Mouse (Mus musculus) heart, embryonic 14.5 days (tissue): ENCODE data around the gene Spata45. TPM values are rescaled to one million over a fixed set of nuclear protein-coding genes. Genes with fewer than 3 reads are reported as not detected.
"Not testable (repeated sequence)": the region's sequence is repeated elsewhere in the genome, so short reads cannot be mapped to it uniquely, and the experiment has no call there.

ENCODE experiments used
- ATAC-seq: fragments of 200-750 bp; cut with Nextera tagmentation; 2 replicates; pipeline ENCODE4 v1.8.0; 2017; ENCODE audit warnings: low read depth, moderate TSS enrichment; ENCODE audit not compliant: insufficient number of reproducible peaks, insufficient read depth, low FRiP score
- H3K27ac ChIP-seq, 2 experiments: fragments of 200-500 bp in 1 of 2; fragments of 300-500 bp in 1 of 2; sonication (generic) in 1 of 2; replicated peaks in 1 of 2; 2 replicates each; pipeline ENCODE4 v1.5.1; 2012 to 2014; ENCODE audit warnings: low read depth in 2 of 2, low read length in 2 of 2, control low read depth in 1 of 2, mild to moderate bottlenecking in 1 of 2, mixed read lengths in 1 of 2; ENCODE audit not compliant: control insufficient read depth in 1 of 2, insufficient read depth in 1 of 2
- H3K27me3 ChIP-seq: fragments of 300-500 bp; sonication (generic); 2 replicates; pipeline ENCODE4 v1.6.1; 2014; ENCODE audit warnings: mild to moderate bottlenecking, low read length, control low read depth; ENCODE audit not compliant: control insufficient read depth, insufficient read depth
- H3K36me3 ChIP-seq: fragments of 300-500 bp; sonication (generic); 2 replicates; pipeline ENCODE4 v1.6.1; 2014; ENCODE audit warnings: mild to moderate bottlenecking, control low read depth, low read length, mixed read lengths; ENCODE audit not compliant: control insufficient read depth, insufficient read depth
- H3K4me1 ChIP-seq, 2 experiments: fragments of 200-500 bp in 1 of 2; fragments of 300-500 bp in 1 of 2; sonication (generic) in 1 of 2; 2 replicates each; pipeline ENCODE4 v1.6.1; 2012 to 2014; ENCODE audit warnings: low read length in 2 of 2, control low read depth in 1 of 2, mixed read lengths in 1 of 2; ENCODE audit not compliant: control insufficient read depth in 2 of 2, insufficient read depth in 2 of 2
- H3K4me2 ChIP-seq: fragments of 300-500 bp; sonication (generic); 2 replicates; pipeline ENCODE4 v1.6.1; 2014; ENCODE audit warnings: mild to moderate bottlenecking, low read length
- H3K4me3 ChIP-seq, 2 experiments: fragments of 200-500 bp in 1 of 2; fragments of 300-500 bp in 1 of 2; sonication (generic) in 1 of 2; 2 replicates each; pipeline ENCODE4 v1.5.1; 2012 to 2014; ENCODE audit warnings: low read length in 2 of 2, mild to moderate bottlenecking in 2 of 2, control low read depth in 1 of 2, low read depth in 1 of 2, moderate library complexity in 1 of 2; ENCODE audit not compliant: control insufficient read depth in 1 of 2, insufficient read depth in 1 of 2
- H3K9ac ChIP-seq: fragments of 300-500 bp; sonication (generic); 2 replicates; pipeline ENCODE4 v1.6.1; 2014; ENCODE audit warnings: mild to moderate bottlenecking, low read length
- H3K9me3 ChIP-seq: fragments of 300-500 bp; sonication (generic); 2 replicates; pipeline ENCODE4 v1.6.1; 2016; ENCODE audit warnings: low read length, control low read depth; ENCODE audit not compliant: control insufficient read depth
- whole genome bisulfite sequencing: fragments of 180-500 bp; shearing (Covaris S2); extraction: QIAGEN DNeasy Blood & Tissue Kit; methylation state at CpG from one replicate; pipeline ENCODE4 v1.1.7; 2014; 5-methylcytosine and 5-hydroxymethylcytosine counted together
- polyA plus RNA-seq: library from polyadenylated mRNA; unstranded; fragments of >200 nt; fragmentation: Nextera tagmentation; extraction: Ambion mirVana; gene quantifications from 2 replicates; pipeline ENCODE4 v1.2.1, GENCODE M21; 2014

The Spata45 gene
- polyA plus RNA-seq, 1 experiment from 2014 or later, result not detected

DNA sequence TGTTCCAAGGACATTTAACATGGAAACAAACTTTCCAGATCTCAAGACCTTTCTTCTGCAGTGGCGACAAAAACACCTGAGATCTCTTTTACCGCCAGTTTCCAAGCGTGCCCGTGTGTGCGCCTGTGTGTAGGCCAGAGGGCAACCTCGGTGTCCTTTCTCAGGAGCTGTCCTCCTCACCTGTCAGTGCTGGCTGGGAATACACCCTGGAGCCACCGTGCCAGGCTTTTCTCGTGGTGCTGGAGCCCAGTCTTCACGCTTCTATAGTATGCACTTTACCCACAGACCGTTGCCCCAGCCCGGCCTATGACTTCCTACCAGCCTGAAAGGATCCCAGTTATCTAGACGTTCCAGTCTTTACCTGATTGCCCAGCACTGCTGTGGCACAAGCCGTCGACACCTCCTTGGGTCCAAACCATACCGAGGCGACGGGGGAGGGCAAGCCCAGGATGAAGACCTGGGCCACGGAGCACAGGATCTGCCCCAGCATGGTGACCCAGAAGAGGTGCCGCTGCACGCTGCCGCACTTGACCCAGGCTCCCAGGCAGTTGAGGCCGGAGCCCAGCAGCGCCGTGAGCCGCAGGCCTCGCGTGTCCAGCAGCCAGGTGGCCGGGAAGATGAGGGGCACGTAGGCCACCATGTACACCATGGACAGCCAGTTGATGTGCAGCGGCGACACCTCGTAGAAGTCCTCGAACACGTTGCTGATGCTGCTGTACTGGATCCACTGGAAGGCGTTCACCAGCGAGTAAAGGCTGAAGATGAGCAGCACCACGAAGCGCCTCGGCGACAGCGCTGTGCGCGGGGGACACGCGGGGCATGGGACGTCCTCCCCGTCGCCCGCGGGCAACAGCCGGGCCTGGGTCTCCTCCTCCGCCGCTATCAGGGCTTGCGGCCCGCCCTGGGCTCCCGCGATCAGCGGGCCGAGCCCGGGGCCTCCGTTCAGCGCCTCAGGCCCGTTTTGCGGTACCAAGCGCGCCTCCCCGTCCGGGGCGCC lies 11.1 kb upstream of the Spata45 start:
- Histone ChIP-seq H3K9me3 (no peaks in the 10 kb centered on the region), H3K36me3 (peaks cover 10% of the 10 kb centered on the region), H3K9ac (peak overlapping the region; percentile 93), H3K4me2 (peak overlapping the region; percentile 83), H3K27me3 (no peaks in the 10 kb centered on the region), H3K4me1 (peaks cover 5 to 15% of the 10 kb centered on the region in 2 experiments; a peak in 3 of 4 replicates), H3K4me3 (peak overlapping the region; percentile 85 to 91), H3K27ac (peak overlapping the region; percentile 57 to 91)
- ATAC-seq, result peak; percentile 10
- WGBS, result 2% methylated on average over 69 of the region's 69 CpGs

DNA sequence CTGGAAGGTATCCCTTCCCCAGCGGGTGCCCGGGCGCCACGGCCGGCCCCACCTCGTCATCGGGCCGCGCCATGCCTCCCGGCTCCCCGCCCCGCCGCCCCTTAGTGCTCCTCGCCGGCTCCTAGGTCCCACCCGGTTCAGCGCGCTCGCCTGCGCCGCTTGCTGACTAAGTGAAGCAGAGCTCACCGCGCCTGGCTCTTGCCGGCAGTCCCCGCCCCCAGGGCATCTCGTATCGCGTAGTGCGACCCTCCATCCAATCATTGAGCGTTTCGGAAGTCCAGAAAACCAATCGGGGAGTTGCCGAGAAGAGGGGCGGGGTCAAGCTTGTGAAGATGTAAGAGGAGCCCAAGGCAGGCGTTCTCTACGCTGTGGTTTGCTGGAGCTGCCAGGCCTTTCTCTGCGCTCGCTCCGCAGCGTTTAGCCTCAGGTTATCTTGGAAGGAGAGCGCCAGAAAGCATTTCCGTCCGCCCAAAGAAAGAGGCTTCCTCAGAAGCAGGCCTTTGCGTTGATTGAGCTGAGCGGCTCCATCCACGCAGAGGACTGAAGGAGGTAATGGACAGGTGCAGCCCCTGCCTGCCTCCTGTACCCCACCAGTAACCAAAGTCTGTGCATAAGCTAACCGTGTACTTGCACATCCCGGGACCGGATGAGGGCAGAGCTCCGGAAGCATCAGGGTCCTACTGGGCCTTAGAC lies 10.3 kb upstream of the Spata45 start, which contains the start of gene Flvcr1:
Gene Flvcr1 (minus strand): TSS at position 138 of the 693 bp plus-strand sequence.
- H3K9me3 ChIP-seq, result no peaks in the 10 kb centered on the region
- peaks cover 8% of the 10 kb centered on the region for H3K36me3 ChIP-seq
- WGBS, result under 1% methylated on average over 50 of the region's 50 CpGs
- H3K4me3 ChIP-seq, result peak within 1 kb of the TSS; percentile 85 to 91
- H3K9ac ChIP-seq, result peak within 1 kb of the TSS; percentile 93
- peak; percentile 100 for ATAC-seq
- peaks cover 5 to 15% of the 10 kb centered on the region in 2 experiments; a peak in 3 of 4 replicates for H3K4me1 ChIP-seq
- peak within 1 kb of the TSS; percentile 91 to 95 for H3K27ac ChIP-seq
- H3K27me3 ChIP-seq, result no peaks in the 10 kb centered on the region
- H3K4me2 ChIP-seq, result peak within 1 kb of the TSS; percentile 83

DNA sequence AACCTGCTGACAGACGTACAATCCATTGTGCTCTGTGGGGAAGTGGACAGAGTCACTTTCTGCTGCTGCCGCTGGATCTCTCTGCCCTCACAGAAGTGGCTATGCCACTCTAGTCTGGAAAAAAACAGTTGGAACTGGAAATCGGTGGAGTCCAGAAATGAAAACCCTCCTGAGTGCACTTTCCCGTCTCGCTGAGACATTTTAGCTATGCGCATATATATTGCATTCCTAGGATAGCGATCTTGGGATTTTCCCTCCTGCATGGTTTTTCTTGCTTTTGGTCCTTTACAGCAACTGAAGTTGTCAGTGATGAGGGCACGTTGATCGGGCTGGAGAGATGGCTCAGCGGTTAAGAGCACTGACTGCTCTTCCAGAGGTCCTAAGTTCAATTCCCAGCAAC lies 6.3 kb upstream of the Spata45 start:
- WGBS, result 68% methylated on average over 10 of the region's 10 CpGs
- ATAC-seq, result no peak
- Histone ChIP-seq H3K4me1 (peaks cover 2 to 5% of the 10 kb centered on the region in 2 experiments; a peak in 1 of 4 replicates), H3K9ac (no peak overlapping the region), H3K9me3 (no peaks in the 10 kb centered on the region), H3K27me3 (no peaks in the 10 kb centered on the region), H3K4me2 (no peak overlapping the region), H3K27ac (no peak overlapping the region), H3K36me3 (no peaks in the 10 kb centered on the region), H3K4me3 (no peak overlapping the region)

DNA sequence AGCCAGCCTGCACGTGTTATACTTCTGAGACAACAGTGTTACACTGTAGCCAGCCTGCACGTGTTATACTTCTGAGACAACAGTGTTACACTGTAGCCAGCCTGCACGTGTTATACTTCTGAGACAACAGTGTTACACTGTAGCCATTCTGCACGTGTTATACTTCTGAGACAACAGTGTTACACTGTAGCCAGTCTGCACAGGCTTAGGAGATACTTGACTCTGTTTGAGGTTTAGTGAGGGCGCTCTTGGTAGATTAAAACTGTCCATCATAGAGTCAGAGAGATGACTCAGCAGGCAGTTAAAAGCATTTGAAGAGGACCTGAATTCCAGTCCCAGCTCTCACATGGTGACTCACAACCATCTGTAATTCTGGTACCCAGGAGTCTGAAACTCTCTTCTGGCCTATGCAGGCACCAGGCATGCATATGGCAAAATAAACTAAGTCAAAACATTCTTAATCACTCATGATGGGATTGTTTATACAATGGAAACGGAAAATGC lies 5.5 kb upstream of the Spata45 start:
- WGBS, result 52% methylated on average over 6 of the region's 6 CpGs
- not testable (repeated sequence) for ATAC-seq

DNA sequence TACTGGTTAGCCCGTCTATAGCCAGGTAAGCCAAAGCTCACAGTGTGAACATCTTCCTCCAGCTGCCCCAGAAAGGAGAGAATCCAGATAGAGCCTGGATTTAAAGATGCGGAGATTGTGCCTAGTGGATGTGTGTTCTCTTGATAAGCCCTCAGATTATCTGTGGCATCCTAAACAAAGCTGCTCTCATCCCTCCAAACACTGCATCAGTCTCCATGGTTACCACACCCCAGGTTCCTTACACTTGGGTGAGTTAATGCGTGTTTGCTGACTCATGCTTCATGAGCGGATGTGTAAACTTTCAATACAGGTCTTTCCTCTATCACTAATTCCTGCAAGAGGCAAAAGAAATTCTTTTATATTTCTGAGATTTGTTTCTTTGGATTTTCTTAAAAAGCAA lies 790 bp upstream of the Spata45 start:
- H3K9ac ChIP-seq, result no peak overlapping the region
- no peak overlapping the region for H3K27ac ChIP-seq
- H3K9me3 ChIP-seq, result no peaks in the 10 kb centered on the region
- no peaks in the 10 kb centered on the region for H3K4me1 ChIP-seq
- no peak overlapping the region for H3K4me2 ChIP-seq
- 34% methylated on average over 4 of the region's 4 CpGs for WGBS
- H3K4me3 ChIP-seq, result no peak overlapping the region
- ATAC-seq, result no peak
- no peaks in the 10 kb centered on the region for H3K36me3 ChIP-seq
- no peaks in the 10 kb centered on the region for H3K27me3 ChIP-seq

More for the DNA sequence above, 5.5 kb upstream of the Spata45 start:
- not testable (repeated sequence) for H3K9me3 ChIP-seq, H3K36me3 ChIP-seq, H3K27me3 ChIP-seq, H3K9ac ChIP-seq, H3K4me1 ChIP-seq, H3K4me3 ChIP-seq, H3K27ac ChIP-seq, H3K4me2 ChIP-seq

DNA sequence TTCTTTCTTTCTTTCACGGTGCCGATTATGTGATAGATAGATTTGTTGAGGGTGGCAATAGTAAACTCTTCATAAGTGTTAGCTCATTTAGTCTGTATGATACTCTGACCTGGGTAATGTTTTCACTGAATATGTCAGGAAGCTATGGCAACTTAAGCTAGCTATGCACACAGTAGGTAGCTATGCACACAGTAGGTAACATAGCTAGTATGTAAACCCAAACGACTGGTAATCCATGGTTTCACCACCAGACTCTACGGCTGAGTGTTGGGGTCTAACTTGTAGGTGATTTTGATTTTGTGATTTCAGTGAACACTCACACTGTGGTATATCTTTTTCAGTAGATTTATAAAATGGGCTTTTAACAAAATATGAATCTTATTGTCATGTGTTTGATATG lies 1.6 kb downstream of the Spata45 start:
- no peak overlapping the region for H3K4me3 ChIP-seq
- ATAC-seq, result no peak
- H3K27me3 ChIP-seq, result no peaks in the 10 kb centered on the region
- no peaks in the 10 kb centered on the region for H3K36me3 ChIP-seq
- no peaks in the 10 kb centered on the region for H3K9me3 ChIP-seq
- no peak overlapping the region for H3K4me2 ChIP-seq
- 84% methylated on average over 4 of the region's 4 CpGs for WGBS
- no peaks in the 10 kb centered on the region for H3K4me1 ChIP-seq
- no peak overlapping the region for H3K9ac ChIP-seq
- H3K27ac ChIP-seq, result no peak overlapping the region

DNA sequence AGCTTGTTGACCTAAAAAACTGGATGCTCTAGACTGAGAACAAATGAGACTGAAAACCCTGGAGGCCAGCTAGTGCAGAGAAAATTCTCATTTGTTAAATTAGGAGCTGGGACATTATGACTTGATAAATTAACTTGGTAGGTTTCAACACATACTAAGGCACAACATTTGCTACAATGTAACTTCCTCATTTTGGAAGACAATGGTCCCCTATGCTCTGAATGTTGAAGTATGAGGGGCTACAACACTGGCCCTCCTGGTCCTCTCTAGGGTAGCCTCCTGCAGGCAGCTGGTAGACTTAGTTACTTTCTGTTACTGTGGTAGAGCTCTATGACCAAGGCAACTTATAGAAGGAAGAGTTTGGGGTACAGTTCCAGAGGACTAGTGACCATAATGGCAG lies 4.9 kb downstream of the Spata45 start:
- ATAC-seq, result no peak
- no peak overlapping the region for H3K4me3 ChIP-seq
- no peaks in the 10 kb centered on the region for H3K4me1 ChIP-seq
- H3K27me3 ChIP-seq, result no peaks in the 10 kb centered on the region
- H3K9me3 ChIP-seq, result no peaks in the 10 kb centered on the region
- peaks cover 5% of the 10 kb centered on the region; the same call in 1 of the 2 replicates for H3K36me3 ChIP-seq
- no peak overlapping the region for H3K4me2 ChIP-seq
- no peak overlapping the region for H3K9ac ChIP-seq
- H3K27ac ChIP-seq, result no peak overlapping the region
